Mouse (Mus musculus): ENCODE results near the gene 2210017I01Rik.

DNA sequence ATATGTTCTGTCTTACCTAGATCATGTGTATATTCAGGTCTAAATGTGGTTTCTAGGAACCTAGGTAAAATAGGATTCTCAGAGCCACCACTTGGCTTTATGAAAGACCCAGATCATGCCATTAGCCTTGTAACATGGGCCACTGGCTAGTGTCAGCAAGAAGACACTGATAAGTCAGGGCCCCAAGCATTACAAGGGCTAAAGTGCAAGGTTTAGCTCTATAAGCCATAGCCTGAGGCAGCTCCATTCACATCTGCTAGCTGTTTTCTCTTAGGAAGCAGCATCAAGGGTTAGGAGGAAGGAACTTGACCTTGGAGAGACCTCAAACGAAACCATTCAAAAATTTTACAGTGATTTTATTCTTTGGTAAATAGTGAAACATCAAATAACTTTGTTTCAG lies 22.2 kb downstream of the 2210017I01Rik start:
- no peak for TF ChIP-seq CTCF (IDR thresholded peaks at IDR 0.05; ENCODE audit: low read depth, low read length)
- no peak for TF ChIP-seq POLR2A (IDR thresholded peaks at IDR 0.05; ENCODE audit: borderline replicate concordance, low read depth, low read length)

All from bone marrow macrophage, adult 2 months (primary cell).